In the genomic region with DNA sequence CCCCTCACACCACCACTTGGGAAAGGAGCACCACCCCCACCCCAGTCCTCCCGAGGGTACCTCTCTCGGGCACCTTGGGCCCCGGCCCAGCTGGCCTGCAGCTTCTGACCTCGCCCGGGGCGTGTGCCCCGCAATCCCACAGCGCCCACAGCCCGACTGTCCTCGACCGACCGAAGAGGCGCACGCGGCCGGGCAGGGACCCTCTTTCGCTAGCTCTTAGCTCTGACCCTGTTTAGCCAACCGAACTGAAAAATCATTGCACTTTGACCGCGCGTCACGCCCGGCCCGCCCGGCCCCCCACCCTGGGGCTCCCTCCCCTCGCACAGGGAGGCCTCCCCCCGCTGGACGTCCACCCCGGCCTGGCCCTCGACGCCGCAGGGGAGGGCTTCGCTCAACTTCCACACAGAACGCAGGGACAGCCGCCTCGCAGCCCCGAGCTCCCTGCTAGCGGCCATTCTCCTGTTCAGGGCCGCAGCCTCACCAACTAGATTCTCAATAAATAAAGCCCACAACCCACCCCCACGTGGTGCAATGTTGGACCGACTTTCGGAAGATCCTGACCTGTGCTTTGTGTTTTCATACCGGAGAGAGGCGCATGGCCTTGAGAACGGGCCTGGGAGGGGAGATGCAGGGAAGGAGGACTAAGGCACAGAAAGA, we compare ENCODE assay signal across 8 mouse cellular contexts. TPM values are rescaled to one million over a fixed set of nuclear protein-coding genes. Genes with fewer than 3 reads are reported as not detected.
DNase-seq lines count a peak whose midpoint lies in the region; ATAC-seq lines count a peak whose summit lies in the region.

No protein-coding gene starts in this region.

- ATAC-seq in kidney, embryonic 16.5 days (ENCODE audit: low FRiP score, low TSS enrichment), result no peak
- ATAC-seq in liver, embryonic 16.5 days (ENCODE audit: low read depth), result peak; percentile 7; the same call in 1 of the 2 replicates
- no peak for ATAC-seq in neural tube, embryonic 14.5 days (ENCODE audit: low read depth)

- peaks cover 56% of the 10 kb centered on the region for H3K4me1 ChIP-seq in kidney, embryonic 16.5 days (ENCODE audit: insufficient read depth, low read length)
- peaks cover 56% of the 10 kb centered on the region for H3K4me1 ChIP-seq in liver, embryonic 16.5 days (ENCODE audit: control insufficient read depth, low read depth, low read length)
- H3K4me1 ChIP-seq in neural tube, embryonic 14.5 days (ENCODE audit: control insufficient read depth, insufficient read depth, low read length), result peaks cover 27% of the 10 kb centered on the region

- WGBS in kidney, embryonic 16.5 days, result 7% methylated on average over 45 of the region's 45 CpGs
- under 1% methylated on average over 45 of the region's 45 CpGs for WGBS in liver, embryonic 16.5 days (ENCODE audit: insufficient replicate concordance)
- WGBS in neural tube, embryonic 14.5 days, result 4% methylated on average over 45 of the region's 45 CpGs

- no peaks in the 10 kb centered on the region for H3K36me3 ChIP-seq in kidney, embryonic 16.5 days (ENCODE audit: insufficient read depth, low read length)
- H3K36me3 ChIP-seq in liver, embryonic 16.5 days (ENCODE audit: control insufficient read depth, insufficient read depth), result peaks cover 17% of the 10 kb centered on the region
- H3K36me3 ChIP-seq in neural tube, embryonic 14.5 days (ENCODE audit: control insufficient read depth, insufficient read depth, low read length), result no peaks in the 10 kb centered on the region

- H3K4me2 ChIP-seq in kidney, embryonic 16.5 days (replicated peaks; ENCODE audit: low read depth, low read length), result peak overlapping the region; percentile 49
- H3K4me2 ChIP-seq in liver, embryonic 16.5 days (ENCODE audit: low read depth, low read length), result peak overlapping the region; percentile 93
- peak overlapping the region; percentile 34 for H3K4me2 ChIP-seq in neural tube, embryonic 14.5 days (ENCODE audit: low read depth, low read length)

- intact Hi-C loops in heart, postnatal 14 days (cut with DNase I), result no loop called here

- no peak for DNase-seq in kidney, adult 11 months
- peak; percentile 48 for DNase-seq in embryo, embryonic 10 days (ENCODE audit: low spot score)
- DNase-seq in heart, postnatal 14 days, result peak; percentile 49 to 71
- no peak for DNase-seq in MN1 (ENCODE audit: low spot score)
- no peak for DNase-seq in cerebellum, adult 8-10 months

- peak overlapping the region; percentile 50; the same call in 1 of the 2 replicates for H3K27ac ChIP-seq in kidney, embryonic 16.5 days (ENCODE audit: low read length)
- peak overlapping the region; percentile 59 for H3K27ac ChIP-seq in liver, embryonic 16.5 days (ENCODE audit: low read length)
- peak overlapping the region; percentile 63 for H3K27ac ChIP-seq in neural tube, embryonic 14.5 days (ENCODE audit: low read depth, low read length)

- peaks cover 69% of the 10 kb centered on the region for H3K27me3 ChIP-seq in kidney, embryonic 16.5 days (ENCODE audit: insufficient read depth, low read length)
- H3K27me3 ChIP-seq in liver, embryonic 16.5 days (ENCODE audit: control insufficient read depth, insufficient read depth, low read depth, low read length), result peaks cover 29% of the 10 kb centered on the region
- peaks cover 26% of the 10 kb centered on the region for H3K27me3 ChIP-seq in neural tube, embryonic 14.5 days (ENCODE audit: control insufficient read depth, insufficient read depth, low read length)

- H3K9me3 ChIP-seq in kidney, embryonic 16.5 days (ENCODE audit: low read length), result no peaks in the 10 kb centered on the region
- H3K9me3 ChIP-seq in liver, embryonic 16.5 days (replicated peaks; ENCODE audit: control insufficient read depth, low read length), result no peaks in the 10 kb centered on the region
- no peaks in the 10 kb centered on the region for H3K9me3 ChIP-seq in neural tube, embryonic 14.5 days (ENCODE audit: control insufficient read depth, low read length)

- H3K4me3 ChIP-seq in kidney, embryonic 16.5 days (ENCODE audit: low read length), result peak overlapping the region; percentile 29
- H3K4me3 ChIP-seq in liver, embryonic 16.5 days (ENCODE audit: low read depth, low read length), result peak overlapping the region; percentile 55
- H3K4me3 ChIP-seq in neural tube, embryonic 14.5 days (ENCODE audit: low read depth, low read length), result peak overlapping the region; percentile 12; the same call in 1 of the 2 replicates

- H3K9ac ChIP-seq in kidney, embryonic 16.5 days (replicated peaks; ENCODE audit: low read length), result peak overlapping the region; percentile 61
- H3K9ac ChIP-seq in liver, embryonic 16.5 days (ENCODE audit: low read depth, low read length), result peak overlapping the region; percentile 63
- H3K9ac ChIP-seq in neural tube, embryonic 14.5 days (replicated peaks; ENCODE audit: low read depth, low read length), result peak overlapping the region; percentile 44

RNA-seq across cellular contexts. Expression of a gene that starts 5.5 kb away (rescaled TPM):
- 7.9 and 8.1 TPM in 2 replicates for polyA plus RNA-seq in kidney, embryonic 16.5 days (2015; fragmentation: Nextera tagmentation; extraction: Ambion mirVana)
- 1 to 10 TPM; 5.8 to 6.7 TPM for total RNA-seq in heart, postnatal 14 days (2021)
- polyA plus RNA-seq in liver, embryonic 16.5 days (2015; fragmentation: Nextera tagmentation; extraction: Ambion mirVana), result 43.7 and 45.6 TPM in 2 replicates
- polyA plus RNA-seq in neural tube, embryonic 14.5 days (2014; fragmentation: Nextera tagmentation; extraction: Ambion mirVana), result 1.3 and 3.6 TPM in 2 replicates

RNA-seq across cellular contexts. Expression of a gene that starts 16.1 kb away (rescaled TPM):
- polyA plus RNA-seq in kidney, embryonic 16.5 days (2015; fragmentation: Nextera tagmentation; extraction: Ambion mirVana), result 2.3 and 2.8 TPM in 2 replicates
- under 1 TPM; 0.54 to 0.69 TPM for total RNA-seq in heart, postnatal 14 days (2021)
- polyA plus RNA-seq in liver, embryonic 16.5 days (2015; fragmentation: Nextera tagmentation; extraction: Ambion mirVana), result 7.0 and 7.8 TPM in 2 replicates
- 0.76 and 1.8 TPM in 2 replicates for polyA plus RNA-seq in neural tube, embryonic 14.5 days (2014; fragmentation: Nextera tagmentation; extraction: Ambion mirVana)

RNA-seq across cellular contexts. Expression of a gene that starts 19.1 kb away (rescaled TPM):
- polyA plus RNA-seq in kidney, embryonic 16.5 days (2015; fragmentation: Nextera tagmentation; extraction: Ambion mirVana), result 22.5 and 26.7 TPM in 2 replicates
- 10 to 100 TPM; 35.6 to 40.5 TPM for total RNA-seq in heart, postnatal 14 days (2021)
- 5.4 and 6.3 TPM in 2 replicates for polyA plus RNA-seq in liver, embryonic 16.5 days (2015; fragmentation: Nextera tagmentation; extraction: Ambion mirVana)
- polyA plus RNA-seq in neural tube, embryonic 14.5 days (2014; fragmentation: Nextera tagmentation; extraction: Ambion mirVana), result 15.3 and 16.6 TPM in 2 replicates

RNA-seq across cellular contexts. Expression of a gene that starts 20.6 kb away (rescaled TPM):
- 81.5 and 82.9 TPM in 2 replicates for polyA plus RNA-seq in kidney, embryonic 16.5 days (2015; fragmentation: Nextera tagmentation; extraction: Ambion mirVana)
- 10 to 100 TPM; 32.5 to 35.2 TPM for total RNA-seq in heart, postnatal 14 days (2021)
- polyA plus RNA-seq in liver, embryonic 16.5 days (2015; fragmentation: Nextera tagmentation; extraction: Ambion mirVana), result 27.3 and 27.7 TPM in 2 replicates
- polyA plus RNA-seq in neural tube, embryonic 14.5 days (2014; fragmentation: Nextera tagmentation; extraction: Ambion mirVana), result 59.8 and 70.2 TPM in 2 replicates

RNA-seq across cellular contexts. Expression of a gene that starts 44.1 kb away (rescaled TPM):
- 73.5 and 78.0 TPM in 2 replicates for polyA plus RNA-seq in kidney, embryonic 16.5 days (2015; fragmentation: Nextera tagmentation; extraction: Ambion mirVana)
- total RNA-seq in heart, postnatal 14 days (2021), result 10 to 100 TPM; 26.2 to 29.4 TPM
- 17.3 and 20.3 TPM in 2 replicates for polyA plus RNA-seq in liver, embryonic 16.5 days (2015; fragmentation: Nextera tagmentation; extraction: Ambion mirVana)
- 14.4 and 20.9 TPM in 2 replicates for polyA plus RNA-seq in neural tube, embryonic 14.5 days (2014; fragmentation: Nextera tagmentation; extraction: Ambion mirVana)

Comparison
In these comparisons a context has a peak if more than half of its experiments do, and no peak if none do; other contexts are left out.
1. H3K4me2 ChIP-seq: peak in every context shown above with its lines; median percentile 93 in liver, embryonic 16.5 days; 49 in kidney, embryonic 16.5 days; 34 in neural tube, embryonic 14.5 days.
2. DNase-seq: peak in embryo, embryonic 10 days (single experiment) and heart, postnatal 14 days (2 of 2); none in kidney, adult 11 months (single experiment), MN1 (single experiment) and cerebellum, adult 8-10 months (single experiment).
3. Peak in every context shown above with its lines, with median percentiles within 50 percentile points of each other: H3K27ac ChIP-seq, H3K4me3 ChIP-seq and H3K9ac ChIP-seq.